Mouse (Mus musculus): Measurements from ENCODE around the gene Lexm. TPM values are rescaled to one million over a fixed set of nuclear protein-coding genes. Genes with fewer than 3 reads are reported as not detected.

Gene Lexm
- polyA plus RNA-seq, 1 experiment from 2014 or later = 0.70 TPM

DNA sequence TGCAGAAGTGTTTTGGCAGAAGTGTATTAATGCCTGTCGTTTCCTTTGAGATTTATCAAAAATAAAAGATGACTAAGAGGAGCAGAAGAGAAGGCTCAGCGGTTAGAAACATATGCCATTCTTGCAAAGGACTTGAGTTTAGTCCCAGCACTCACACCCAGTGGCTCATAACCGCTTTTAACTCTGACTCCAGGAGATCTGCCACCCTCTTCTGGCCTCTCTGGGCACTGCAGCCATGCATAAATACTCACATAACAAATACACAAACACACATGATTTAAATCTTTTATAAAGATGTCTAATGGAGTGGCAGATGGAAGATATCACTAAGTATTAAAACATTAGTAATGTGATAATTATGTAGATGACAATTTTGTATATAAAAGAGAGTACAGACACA lies 20.8 kb downstream of the Lexm start:
- Histone ChIP-seq H3K4me2 (replicated peaks) (no peak overlapping the region), H3K9ac (no peak overlapping the region), H3K9me3 (replicated peaks) (no peaks in the 10 kb centered on the region), H3K4me3 (no peak overlapping the region), H3K27ac (no peak overlapping the region), H3K27me3 (no peaks in the 10 kb centered on the region), H3K4me1 (no peaks in the 10 kb centered on the region), H3K36me3 (0 out of 2 replicates have a peak, but pooled peaks cover 4% of the 10 kb centered on the region)
- ATAC-seq (ENCODE audit: low FRiP score) = no peak
- WGBS = 68% methylated on average over 3 of the region's 3 CpGs

- H3K4me3 ChIP-seq = no peak overlapping the region
- no peak overlapping the region for H3K4me2 ChIP-seq (replicated peaks)
- no peak overlapping the region for H3K27ac ChIP-seq
- no peaks in the 10 kb centered on the region for H3K27me3 ChIP-seq
- H3K36me3 ChIP-seq = peaks cover 26% of the 10 kb centered on the region
- no peak for ATAC-seq (ENCODE audit: low FRiP score)
- no peaks in the 10 kb centered on the region for H3K9me3 ChIP-seq (replicated peaks)
- no peak overlapping the region for H3K9ac ChIP-seq
- H3K4me1 ChIP-seq = no peaks in the 10 kb centered on the region
- 60% methylated on average over 7 of the region's 7 CpGs for WGBS
These were observed 23.4 kb downstream of the Lexm start for GRCm38 (mm10) chr4:106593636-106594035.

- Histone ChIP-seq H3K9ac (no peak overlapping the region), H3K9me3 (replicated peaks) (no peaks in the 10 kb centered on the region), H3K27me3 (no peaks in the 10 kb centered on the region), H3K4me1 (no peaks in the 10 kb centered on the region), H3K27ac (no peak overlapping the region), H3K4me3 (no peak overlapping the region), H3K36me3 (peaks cover 53% of the 10 kb centered on the region), H3K4me2 (replicated peaks) (no peak overlapping the region)
- ATAC-seq (ENCODE audit: low FRiP score) = no peak
- WGBS = 87% methylated on average over 9 of the region's 9 CpGs
These were observed 26.2 kb downstream of the Lexm start for GRCm38 (mm10) chr4:106590871-106591270.

DNA sequence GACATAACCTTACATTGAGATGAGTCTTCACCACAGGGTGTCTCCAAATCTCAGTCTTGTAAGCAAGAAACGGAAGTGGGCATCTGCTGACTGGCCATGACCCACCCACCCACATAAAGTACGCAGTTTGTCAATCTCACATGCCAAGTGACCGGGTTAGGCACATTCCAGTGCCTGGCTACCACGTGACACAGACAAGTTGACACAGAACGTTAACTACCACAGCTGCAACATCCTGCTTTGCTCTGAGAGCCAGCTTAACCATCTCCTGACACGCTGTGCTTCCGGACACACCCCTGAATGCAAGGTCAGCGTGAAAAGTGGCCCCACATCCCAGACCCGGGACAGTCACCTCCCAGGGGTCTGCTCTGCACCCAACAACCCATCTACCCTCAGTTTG lies 26.9 kb downstream of the Lexm start:
- H3K36me3 ChIP-seq = peaks cover 60% of the 10 kb centered on the region
- WGBS = 74% methylated on average over 9 of the region's 9 CpGs
- no peak for ATAC-seq (ENCODE audit: low FRiP score)
- H3K4me3 ChIP-seq = no peak overlapping the region
- no peak overlapping the region for H3K27ac ChIP-seq
- no peaks in the 10 kb centered on the region for H3K27me3 ChIP-seq
- no peak overlapping the region for H3K4me2 ChIP-seq (replicated peaks)
- H3K4me1 ChIP-seq = no peaks in the 10 kb centered on the region
- H3K9ac ChIP-seq = no peak overlapping the region
- H3K9me3 ChIP-seq (replicated peaks) = no peaks in the 10 kb centered on the region

DNA sequence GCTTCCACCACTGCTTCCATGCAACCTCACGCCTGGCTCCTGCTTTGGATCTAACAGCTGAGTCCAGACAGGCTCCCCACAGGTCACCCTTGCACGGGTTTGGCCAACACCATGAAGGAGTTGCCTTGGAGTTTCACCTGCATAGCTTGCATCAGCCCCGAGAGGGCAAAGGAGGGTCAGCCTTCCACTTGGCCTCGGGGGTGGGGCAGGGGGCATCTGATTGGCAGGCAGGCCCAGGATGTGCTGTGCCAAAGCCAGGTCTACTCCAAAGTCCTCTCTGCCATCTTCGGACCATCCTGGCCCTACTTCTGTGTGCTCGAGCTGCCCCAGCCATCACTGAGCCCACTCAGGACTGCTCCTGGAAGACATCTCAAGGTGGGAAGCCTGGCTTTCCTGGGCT lies 30.0 kb downstream of the Lexm start:
- H3K27me3 ChIP-seq = no peaks in the 10 kb centered on the region
- H3K9me3 ChIP-seq (replicated peaks) = no peaks in the 10 kb centered on the region
- no peak overlapping the region for H3K27ac ChIP-seq
- H3K4me2 ChIP-seq (replicated peaks) = no peak overlapping the region
- WGBS = 94% methylated on average over 6 of the region's 6 CpGs
- H3K4me3 ChIP-seq = no peak overlapping the region
- ATAC-seq (ENCODE audit: low FRiP score) = no peak
- no peaks in the 10 kb centered on the region; the same call in 1 of the 2 replicates for H3K4me1 ChIP-seq
- peaks cover 90% of the 10 kb centered on the region for H3K36me3 ChIP-seq
- H3K9ac ChIP-seq = no peak overlapping the region

GRCm38 (mm10) chr4:106584665-106585064 lies 32.4 kb downstream of the Lexm start:
- H3K36me3 ChIP-seq = peaks cover 96% of the 10 kb centered on the region
- H3K9ac ChIP-seq = no peak overlapping the region
- no peaks in the 10 kb centered on the region for H3K27me3 ChIP-seq
- no peaks in the 10 kb centered on the region for H3K9me3 ChIP-seq (replicated peaks)
- ATAC-seq (ENCODE audit: low FRiP score) = no peak
- 88% methylated on average over 4 of the region's 4 CpGs for WGBS
- no peak overlapping the region for H3K4me2 ChIP-seq (replicated peaks)
- H3K4me3 ChIP-seq = no peak overlapping the region
- no peak overlapping the region for H3K27ac ChIP-seq
- H3K4me1 ChIP-seq = no peaks in the 10 kb centered on the region; the same call in 1 of the 2 replicates

DNA sequence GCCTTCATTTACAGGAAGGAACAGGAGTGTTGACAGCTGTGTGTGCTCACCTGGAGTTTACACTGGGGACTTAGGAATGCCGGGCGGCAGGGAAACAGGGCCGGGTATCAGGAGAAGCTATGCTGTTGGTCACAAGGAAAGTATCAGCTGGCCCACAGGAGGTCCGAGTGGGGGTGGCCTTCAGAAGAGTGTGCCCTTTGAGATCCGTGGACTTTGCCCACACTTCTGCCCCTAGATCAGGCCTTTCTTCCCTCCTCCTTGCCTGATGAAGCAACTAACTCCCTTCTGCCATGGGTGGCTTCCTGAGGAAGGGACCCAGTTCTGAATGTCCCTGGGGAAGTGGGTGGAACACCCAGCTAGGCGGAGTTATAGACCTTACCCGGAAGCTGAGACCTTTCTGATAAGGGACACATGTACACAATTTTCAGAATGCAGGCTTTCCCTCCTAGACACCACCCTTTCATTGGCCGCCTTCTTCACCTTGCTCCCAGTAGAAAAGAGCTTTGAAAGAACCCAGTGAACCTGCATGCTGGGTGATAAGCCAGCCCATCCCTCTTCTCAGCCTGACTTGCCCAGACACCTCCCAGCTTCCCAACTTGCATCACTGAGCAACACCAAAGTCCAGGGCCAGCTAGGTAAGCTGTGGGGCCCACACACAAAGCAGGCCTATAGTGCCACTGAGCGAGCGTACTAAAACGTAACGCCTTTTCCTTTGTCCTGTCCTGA lies 34.5 kb downstream of the Lexm start:
- no peak overlapping the region for H3K4me3 ChIP-seq
- no peak for ATAC-seq (ENCODE audit: low FRiP score)
- H3K9ac ChIP-seq = no peak overlapping the region
- H3K27me3 ChIP-seq = no peaks in the 10 kb centered on the region
- WGBS = 90% methylated on average over 12 of the region's 12 CpGs
- H3K9me3 ChIP-seq (replicated peaks) = no peaks in the 10 kb centered on the region
- H3K4me2 ChIP-seq (replicated peaks) = no peak overlapping the region
- no peak overlapping the region for H3K27ac ChIP-seq
- H3K4me1 ChIP-seq = no peaks in the 10 kb centered on the region; the same call in 1 of the 2 replicates
- peaks cover 98% of the 10 kb centered on the region for H3K36me3 ChIP-seq

DNA sequence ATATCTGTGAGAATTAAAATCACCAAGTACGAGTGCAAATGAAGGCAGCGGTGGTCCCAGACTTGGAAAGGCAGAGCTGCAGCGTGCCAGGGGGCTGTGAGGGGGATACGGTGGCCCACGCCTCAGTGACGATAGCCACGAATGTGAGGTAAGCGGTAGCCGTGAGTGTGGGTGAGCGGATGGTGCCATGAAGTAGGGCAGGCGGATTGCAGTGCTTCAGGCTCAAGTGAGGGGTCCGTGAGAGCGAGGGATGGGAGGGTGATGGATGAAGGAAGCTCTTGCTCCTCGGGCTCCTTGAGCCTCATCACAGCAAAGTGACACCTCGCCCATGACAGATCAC lies 35.2 kb downstream of the Lexm start:
- Histone ChIP-seq H3K4me1 (no peaks in the 10 kb centered on the region; the same call in 1 of the 2 replicates), H3K9me3 (replicated peaks) (no peaks in the 10 kb centered on the region), H3K27ac (no peak overlapping the region), H3K4me3 (no peak overlapping the region), H3K27me3 (no peaks in the 10 kb centered on the region), H3K9ac (no peak overlapping the region), H3K36me3 (peaks cover 99% of the 10 kb centered on the region), H3K4me2 (replicated peaks) (no peak overlapping the region)
- ATAC-seq (ENCODE audit: low FRiP score) = no peak
- 94% methylated on average over 15 of the region's 15 CpGs for WGBS

GRCm38 (mm10) chr4:106581176-106581864 lies 35.7 kb downstream of the Lexm start:
- H3K27me3 ChIP-seq = no peaks in the 10 kb centered on the region

DNA sequence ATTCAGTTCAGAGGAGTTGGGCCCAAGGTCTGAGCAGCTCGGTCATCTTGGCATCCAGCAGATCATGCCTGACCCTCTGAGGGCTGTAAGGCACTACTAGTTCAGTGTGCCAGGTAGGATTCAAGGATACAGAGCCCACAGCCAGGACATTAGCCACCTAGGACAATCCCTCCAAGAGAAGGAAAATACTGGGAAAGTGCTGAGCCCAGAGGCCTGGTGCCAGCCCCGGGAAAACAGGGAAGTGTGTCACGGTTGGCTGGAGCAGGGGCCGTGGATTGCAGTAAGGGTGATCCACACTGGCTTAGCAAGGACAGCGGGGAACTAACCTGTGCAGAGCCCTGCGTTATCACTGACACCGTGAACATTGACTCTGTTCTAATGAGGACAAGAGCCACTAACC lies 39.5 kb downstream of the Lexm start:
- no peaks in the 10 kb centered on the region for H3K4me1 ChIP-seq
- no peaks in the 10 kb centered on the region for H3K9me3 ChIP-seq (replicated peaks)
- WGBS = 83% methylated on average over 7 of the region's 7 CpGs
- ATAC-seq (ENCODE audit: low FRiP score) = no peak
- H3K27me3 ChIP-seq = no peaks in the 10 kb centered on the region
- H3K4me3 ChIP-seq = no peak overlapping the region
- no peak overlapping the region for H3K9ac ChIP-seq
- H3K27ac ChIP-seq = no peak overlapping the region
- H3K4me2 ChIP-seq (replicated peaks) = no peak overlapping the region
- H3K36me3 ChIP-seq = peaks cover 98% of the 10 kb centered on the region

More at GRCm38 (mm10) chr4:106581176-106581864, 35.7 kb downstream of the Lexm start:
- H3K4me2 ChIP-seq (replicated peaks) = no peak overlapping the region
- H3K27ac ChIP-seq = no peak overlapping the region
- H3K4me3 ChIP-seq = no peak overlapping the region
- no peaks in the 10 kb centered on the region for H3K9me3 ChIP-seq (replicated peaks)
- ATAC-seq (ENCODE audit: low FRiP score) = no peak
- H3K4me1 ChIP-seq = no peaks in the 10 kb centered on the region; the same call in 1 of the 2 replicates
- no peak overlapping the region for H3K9ac ChIP-seq
- H3K36me3 ChIP-seq = peaks cover 99% of the 10 kb centered on the region
- WGBS = 90% methylated on average over 14 of the region's 14 CpGs

- H3K27me3 ChIP-seq = no peaks in the 10 kb centered on the region
- H3K4me1 ChIP-seq = no peaks in the 10 kb centered on the region
- no peak overlapping the region for H3K27ac ChIP-seq
- peaks cover 95% of the 10 kb centered on the region for H3K36me3 ChIP-seq
- 82% methylated on average over 8 of the region's 8 CpGs for WGBS
- no peak overlapping the region for H3K9ac ChIP-seq
- H3K9me3 ChIP-seq (replicated peaks) = no peaks in the 10 kb centered on the region
- ATAC-seq (ENCODE audit: low FRiP score) = no peak
- H3K4me3 ChIP-seq = no peak overlapping the region
- no peak overlapping the region for H3K4me2 ChIP-seq (replicated peaks)
These were observed 42.0 kb downstream of the Lexm start for GRCm38 (mm10) chr4:106575022-106575421.

GRCm38 (mm10) chr4:106571081-106571724 lies 45.8 kb downstream of the Lexm start:
- no peak for ATAC-seq (ENCODE audit: low FRiP score)
- no peaks in the 10 kb centered on the region for H3K9me3 ChIP-seq (replicated peaks)
- H3K36me3 ChIP-seq = peaks cover 81% of the 10 kb centered on the region
- H3K4me2 ChIP-seq (replicated peaks) = no peak overlapping the region
- H3K27ac ChIP-seq = no peak overlapping the region
- H3K4me3 ChIP-seq = no peak overlapping the region
- no peak overlapping the region for H3K9ac ChIP-seq
- no peaks in the 10 kb centered on the region for H3K27me3 ChIP-seq
- H3K4me1 ChIP-seq = no peaks in the 10 kb centered on the region
- WGBS = 85% methylated on average over 11 of the region's 11 CpGs
